Mouse (Mus musculus) heart, adult 8-10 months (tissue): ENCODE results near the gene Elk3. TPM values are rescaled to one million over a fixed set of nuclear protein-coding genes. Genes with fewer than 3 reads are reported as not detected.
A peak's percentile ranks its signal among the peaks of the same experiment; 100 is the strongest.

Source experiments
- DNase-seq: peaks from one replicate; pipeline ENCODE4 v3.0.0; 2022; ENCODE audit warnings: low spot score
- total RNA-seq, 4 experiments: library from RNA; stranded (reverse); gene quantifications; 2 replicates each; pipeline ENCODE4 v1.2.4; 2022

Gene Elk3
- total RNA-seq, 4 experiments from 2014 or later: 32.0 to 37.6 (median 35.2) TPM

- DNase-seq: peak; percentile 65
Observed at GRCm38 (mm10) chr10:93294547-93295219, 16.3 kb downstream of the Elk3 start.

DNA sequence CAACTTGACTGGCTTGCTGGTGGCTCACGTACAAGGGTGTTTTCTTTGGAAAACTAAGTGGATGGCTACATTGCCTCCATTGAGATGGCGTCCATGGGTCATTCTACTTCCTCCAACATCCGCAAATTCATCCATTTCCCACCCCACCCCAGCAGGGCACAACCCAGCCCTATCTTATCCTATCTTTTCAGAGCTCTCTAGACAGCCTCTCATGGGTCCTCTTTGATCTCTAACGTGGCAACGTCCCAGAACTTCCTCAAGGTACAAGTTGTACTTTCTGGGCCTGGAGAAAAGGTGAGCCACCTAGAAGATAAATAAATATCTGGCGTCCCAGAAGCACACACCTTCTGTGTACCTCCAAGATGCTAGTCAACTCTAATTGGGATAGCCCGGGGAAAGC lies 17.3 kb downstream of the Elk3 start:
- DNase-seq: no peak

GRCm38 (mm10) chr10:93291843-93292242 lies 19.1 kb downstream of the Elk3 start:
- peak; percentile 87 for DNase-seq

DNA sequence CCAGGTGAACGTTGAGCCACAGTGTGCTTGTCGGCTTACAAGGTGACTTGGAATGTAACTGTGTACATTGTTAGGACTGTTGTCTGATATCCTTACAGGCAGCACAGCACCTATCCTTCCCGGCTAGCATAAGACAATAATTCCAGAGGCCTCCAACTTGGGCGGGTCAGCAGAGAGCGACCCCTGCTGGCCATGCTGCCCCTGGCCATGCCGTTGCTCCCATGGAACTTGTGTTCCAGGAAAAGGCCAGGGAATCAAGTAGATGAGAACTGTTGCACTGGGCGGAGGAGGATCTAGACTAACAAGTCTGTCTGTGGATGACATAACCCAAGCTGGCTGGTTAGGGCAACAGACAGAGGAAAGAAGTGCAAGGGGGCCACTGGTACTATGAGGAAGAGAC lies 19.6 kb downstream of the Elk3 start:
- DNase-seq: peak; percentile 65

DNA sequence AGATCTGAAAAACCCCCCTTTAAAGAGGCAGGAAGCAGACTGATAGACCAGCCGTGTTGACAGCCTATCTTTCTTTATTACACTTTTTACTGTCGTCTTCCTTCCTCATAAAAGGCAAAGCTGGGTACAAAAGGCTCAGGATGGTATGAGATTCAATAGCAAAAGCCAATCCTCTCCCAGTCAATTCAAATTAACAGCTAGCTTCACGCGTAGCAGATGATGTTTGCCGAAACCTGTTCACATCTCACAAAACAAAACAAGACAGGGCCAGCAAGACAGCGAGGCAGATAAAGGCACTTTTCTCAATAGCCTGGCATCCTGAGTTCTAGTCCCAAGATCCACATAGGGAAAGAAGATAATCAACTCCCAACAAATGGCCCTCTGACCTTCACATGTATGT lies 21.5 kb downstream of the Elk3 start:
- DNase-seq: no peak

- DNase-seq: no peak
Observed at GRCm38 (mm10) chr10:93288336-93288735, 22.6 kb downstream of the Elk3 start.

DNA sequence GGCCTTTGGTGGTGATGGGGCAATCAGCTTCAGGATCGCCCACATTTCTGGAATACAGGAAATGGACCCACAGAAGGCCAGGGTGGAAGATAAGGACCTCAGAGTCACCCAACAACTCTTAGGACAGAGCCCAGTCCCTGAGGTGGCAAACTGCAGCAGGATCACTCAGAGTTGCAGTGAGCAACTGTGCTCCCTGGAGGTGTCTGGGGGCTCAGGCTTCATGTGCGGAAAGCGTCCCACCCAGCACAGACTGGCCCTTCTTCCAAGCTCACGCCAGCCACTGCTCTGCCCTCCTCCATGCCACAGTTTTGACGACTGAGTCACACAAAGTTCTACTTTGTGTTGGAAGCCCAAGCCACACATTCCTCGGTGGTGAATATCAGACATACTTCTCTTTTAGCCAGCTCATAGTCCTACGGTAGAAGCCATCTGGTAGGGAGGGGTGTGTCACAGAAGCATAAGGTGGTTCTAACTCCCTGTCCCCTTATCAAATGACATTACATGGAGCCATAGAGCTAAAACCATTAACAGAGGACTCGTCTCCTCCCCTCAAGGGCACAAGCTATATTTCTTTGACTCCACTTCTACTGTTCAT lies 23.3 kb downstream of the Elk3 start:
- DNase-seq: no peak

DNA sequence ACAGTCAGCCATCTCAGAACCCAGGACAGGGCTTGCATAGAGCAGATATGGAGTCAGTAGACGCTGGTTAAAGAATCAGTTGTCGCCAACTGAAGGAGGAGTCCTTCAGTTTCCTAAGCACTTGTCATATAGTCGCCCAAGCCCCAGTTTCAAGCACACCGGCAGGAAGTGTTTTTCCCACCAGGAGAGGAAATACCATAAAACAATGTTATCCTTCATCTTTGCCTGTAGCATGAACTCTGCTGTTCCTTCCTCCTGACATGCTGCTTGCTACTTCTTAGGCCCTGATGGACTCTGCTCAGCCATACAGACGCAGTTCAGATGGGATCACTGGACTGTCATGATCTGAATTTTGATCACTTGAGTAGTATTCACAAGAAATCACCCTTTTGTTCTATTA lies 25.4 kb downstream of the Elk3 start:
- DNase-seq: peak; percentile 53

DNA sequence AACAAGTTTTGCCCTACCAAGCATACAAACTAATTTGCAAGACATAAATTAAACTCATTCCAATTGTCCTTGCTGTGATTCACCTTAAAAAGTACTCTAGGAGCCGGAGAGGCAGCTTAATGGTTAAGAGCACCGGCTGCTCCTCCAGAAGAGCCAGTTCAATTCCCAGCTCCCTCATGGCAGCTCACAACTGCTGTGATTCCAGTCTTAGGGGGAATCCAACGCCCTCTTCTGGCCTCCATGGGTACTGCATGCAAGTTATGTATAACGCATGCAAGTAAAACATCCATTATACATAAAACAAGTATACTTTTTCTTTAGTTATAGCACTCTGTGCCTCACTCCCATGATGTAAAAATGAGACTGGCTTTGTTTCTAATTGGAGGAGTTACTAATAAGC lies 27.7 kb downstream of the Elk3 start:
- DNase-seq: no peak

DNA sequence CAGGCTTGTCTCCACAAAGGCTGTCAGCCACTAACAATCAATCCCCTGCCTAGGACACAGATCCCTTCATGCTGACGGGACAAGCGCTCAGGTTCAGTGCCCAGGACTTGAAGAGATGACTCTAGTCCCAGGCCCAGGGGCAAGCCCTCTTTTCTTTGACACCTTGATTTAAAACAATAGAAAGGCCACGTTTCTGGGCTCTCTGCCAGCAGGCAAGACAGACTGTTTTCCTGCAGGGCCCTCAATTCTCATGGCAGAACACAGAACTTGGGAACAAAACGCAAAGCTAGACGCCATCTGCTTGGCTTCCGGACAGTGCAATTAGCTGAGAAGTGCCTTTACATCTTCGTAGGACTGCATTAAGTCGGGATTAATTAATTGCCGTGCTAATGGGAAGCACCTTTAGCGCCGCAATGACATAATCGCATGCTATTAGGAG lies 28.4 kb downstream of the Elk3 start:
- peak; percentile 76 for DNase-seq

GRCm38 (mm10) chr10:93281092-93281491 lies 29.8 kb downstream of the Elk3 start:
- no peak for DNase-seq

GRCm38 (mm10) chr10:93280586-93280985 lies 30.3 kb downstream of the Elk3 start:
- DNase-seq: no peak

- DNase-seq: no peak
Observed at GRCm38 (mm10) chr10:93279062-93279461, 31.9 kb downstream of the Elk3 start.

- no peak for DNase-seq
Observed at GRCm38 (mm10) chr10:93278361-93278760, 32.6 kb downstream of the Elk3 start.

- no peak for DNase-seq
Observed at GRCm38 (mm10) chr10:93276857-93277256, 34.1 kb downstream of the Elk3 start.

GRCm38 (mm10) chr10:93276349-93276763 lies 34.6 kb downstream of the Elk3 start:
- peak; percentile 77 for DNase-seq

DNA sequence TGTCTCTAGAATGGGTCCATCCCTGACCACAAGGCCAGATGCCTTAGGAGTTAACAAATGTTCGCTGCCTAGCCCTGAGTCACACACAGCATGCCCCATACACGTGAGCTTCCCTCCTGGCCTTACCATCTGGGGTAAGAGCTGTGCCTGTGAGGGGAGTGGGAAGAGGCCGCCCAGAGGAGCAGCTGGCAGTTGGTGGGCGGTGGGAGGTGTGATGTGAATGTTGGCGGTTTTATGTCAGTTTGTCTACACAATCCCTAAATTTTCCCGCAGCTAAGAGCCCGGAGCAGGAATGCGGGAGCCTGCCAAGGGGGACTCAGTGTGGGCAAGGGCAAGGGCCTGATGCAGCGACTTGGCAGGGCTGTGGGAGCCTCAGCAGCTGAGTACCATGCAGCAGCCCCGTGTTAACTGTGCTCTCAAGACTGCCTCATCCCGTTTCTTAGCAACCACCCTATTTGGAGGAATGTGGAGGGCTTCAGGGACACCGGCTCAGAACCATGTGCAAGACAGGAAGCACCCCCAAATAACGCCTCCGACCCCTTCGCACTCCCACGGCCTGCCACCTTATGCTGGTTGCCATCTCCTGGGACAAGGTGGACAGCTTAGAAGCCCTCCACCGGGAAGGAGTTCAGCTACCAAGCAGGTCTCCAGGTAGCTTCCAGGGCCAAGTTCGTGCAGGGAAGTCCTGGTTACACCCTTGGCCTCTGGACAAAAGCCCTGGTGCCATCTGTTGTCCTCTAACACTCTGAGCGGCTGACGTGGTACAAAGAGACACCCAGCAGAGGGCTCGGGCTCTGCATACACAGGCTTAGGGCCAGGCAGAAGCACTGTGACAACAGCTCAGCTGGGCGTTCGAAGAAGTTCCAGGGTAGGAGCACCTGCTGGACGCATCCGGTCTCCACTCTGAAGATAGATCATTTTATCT lies 35.5 kb downstream of the Elk3 start:
- no peak for DNase-seq

- DNase-seq: no peak
Observed at GRCm38 (mm10) chr10:93274277-93274696, 36.6 kb downstream of the Elk3 start.

DNA sequence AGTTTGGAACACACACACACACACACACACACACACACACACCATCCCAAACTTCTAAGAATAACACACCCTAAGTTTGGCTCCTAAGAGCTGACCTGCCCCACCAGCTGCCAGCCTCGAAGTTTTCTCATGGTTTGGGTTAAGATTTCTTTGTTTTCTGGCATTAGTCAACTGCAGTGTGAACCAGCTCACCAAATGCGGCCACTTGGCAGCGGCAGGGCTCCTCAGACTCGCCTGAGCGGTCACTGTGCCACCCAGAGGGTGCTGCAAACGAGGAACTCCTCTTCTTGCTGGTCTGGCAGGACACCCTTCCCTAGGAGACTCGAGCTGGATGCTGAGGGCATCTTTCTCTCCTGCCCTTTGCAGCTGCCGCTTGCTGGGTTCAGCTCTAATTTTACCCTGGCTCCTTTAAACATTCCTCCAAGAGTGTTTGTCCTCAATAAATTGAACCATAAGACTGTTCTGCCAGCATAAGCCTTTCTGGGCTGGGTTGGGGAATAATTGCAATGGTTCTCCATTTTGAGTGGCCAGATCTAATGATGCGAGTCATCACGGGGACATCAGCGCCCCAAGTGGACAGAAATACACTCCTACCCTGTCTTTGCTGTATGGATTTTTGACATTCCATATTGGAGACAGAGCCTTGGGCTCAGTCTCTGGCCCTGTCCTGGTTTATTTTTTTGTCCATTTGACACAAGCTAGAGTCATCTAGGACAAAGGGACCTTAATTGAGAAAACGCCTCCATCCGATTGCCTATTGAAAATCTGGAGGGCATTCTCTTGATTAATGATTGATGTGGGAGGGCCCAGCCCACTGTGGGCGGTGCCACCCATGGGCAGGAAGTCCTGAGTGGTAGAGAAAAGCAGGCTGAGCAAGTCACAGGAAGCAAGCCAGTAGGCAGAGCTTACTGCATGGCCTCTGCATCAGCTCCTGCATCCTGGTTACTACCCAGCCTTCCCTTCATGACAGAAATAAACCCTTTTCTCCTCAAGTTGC lies 37.7 kb downstream of the Elk3 start:
- DNase-seq: no peak

- no peak for DNase-seq
Observed at GRCm38 (mm10) chr10:93271831-93272230, 39.1 kb downstream of the Elk3 start.

DNA sequence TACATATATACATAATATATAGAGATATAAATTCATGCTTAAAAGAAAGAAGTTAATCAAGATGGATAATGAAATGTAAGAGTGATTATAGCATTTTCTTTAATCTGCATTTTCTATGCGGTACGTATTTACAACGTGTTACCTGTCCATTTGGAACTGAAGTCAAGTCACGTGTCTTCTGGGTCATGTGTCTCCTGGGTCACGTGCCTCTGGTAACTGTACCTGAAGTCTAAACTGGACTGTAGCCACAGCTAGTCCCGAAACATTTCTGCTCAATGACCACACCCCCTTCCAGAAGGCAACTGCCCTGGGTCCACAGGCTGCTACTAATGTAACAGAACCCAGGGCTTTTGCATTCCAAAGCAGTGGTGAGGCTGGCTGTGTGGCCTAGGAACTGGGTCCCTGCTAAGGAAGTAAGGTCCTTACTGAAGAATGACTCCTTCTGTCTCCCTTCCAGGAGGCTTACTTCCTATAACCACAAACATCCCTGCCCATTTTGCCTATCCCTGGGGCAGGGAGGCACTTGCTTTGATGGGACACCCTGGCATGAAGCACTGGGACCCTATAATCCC lies 40.0 kb downstream of the Elk3 start:
- DNase-seq: no peak
